ENCODE assay signal across 1 mouse cellular context in the genomic region with DNA sequence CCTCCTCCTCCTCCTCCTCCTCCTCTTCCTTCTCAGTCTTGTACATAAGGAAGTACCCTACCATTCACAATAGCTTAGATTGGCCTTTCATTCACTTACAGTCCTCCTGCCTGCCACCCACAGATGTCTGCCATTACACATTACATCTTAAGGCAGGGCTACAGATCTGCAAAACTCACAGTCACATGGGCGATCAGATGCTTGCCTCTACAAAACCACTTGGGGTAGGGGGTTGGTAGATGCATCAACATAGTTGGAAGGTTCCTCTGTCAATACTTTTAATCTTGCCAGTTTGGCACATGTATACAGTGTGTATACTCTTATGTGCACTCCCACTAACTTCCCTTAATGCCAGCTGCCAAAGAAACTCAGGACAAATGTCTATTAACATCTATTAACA.
TF ChIP-seq lines count a peak whose summit lies in the region.

No protein-coding gene starts in this region.

TF ChIP-seq in MEL, 35 proteins besides CTCF, POLR2A, EP300 and RAD21:
- no peak for TF ChIP-seq MAX (IDR thresholded peaks at IDR 0.05; ENCODE audit: low read length)
- TF ChIP-seq MXI1 (IDR thresholded peaks at IDR 0.05; ENCODE audit: low read depth, low read length): no peak
- peak; percentile 52; the same call in 1 of the 2 replicates for TF ChIP-seq USF1 (IDR thresholded peaks at IDR 0.05; ENCODE audit: low read depth, low read length)
